Mouse (Mus musculus) liver, adult 2 months (tissue): ENCODE measurements around the gene Adam30.

Source experiments
- CTCF ChIP-seq: fragments of 200-500 bp; IDR thresholded peaks from 2 replicates; pipeline ENCODE4 v1.5.1; 2011; ENCODE audit warnings: low read depth, low read length, control low read depth
- POLR2A ChIP-seq: fragments of 200-500 bp; IDR thresholded peaks from 2 replicates; pipeline ENCODE4 v1.6.1; 2011; ENCODE audit warnings: low read length, control low read depth; ENCODE audit not compliant: insufficient read depth; ENCODE audit errors: extremely low read depth

GRCm38 (mm10) chr3:98203282-98203681, 42.9 kb downstream of the Adam30 start:
- TF ChIP-seq CTCF = no peak
- TF ChIP-seq POLR2A = no peak
